Mouse (Mus musculus) forebrain, embryonic 12.5 days (tissue): ENCODE measurements around the gene Rdh12. TPM values are rescaled to one million over a fixed set of nuclear protein-coding genes. Genes with fewer than 3 reads are reported as not detected.

Experiments used
- ATAC-seq: fragments of 200-750 bp; cut with Nextera tagmentation; 2 replicates; pipeline ENCODE4 v1.8.0; 2017; ENCODE audit warnings: moderate TSS enrichment; ENCODE audit not compliant: low FRiP score
- H3K27ac ChIP-seq: fragments of 300-500 bp; sonication (generic); 2 replicates; pipeline ENCODE4 v1.5.1; 2016; ENCODE audit warnings: mild to moderate bottlenecking
- H3K27me3 ChIP-seq: fragments of 300-500 bp; sonication (generic); 2 replicates; pipeline ENCODE4 v1.6.1; 2016; ENCODE audit warnings: mild to moderate bottlenecking
- H3K36me3 ChIP-seq: fragments of 300-500 bp; sonication (generic); replicated peaks from 2 replicates; pipeline ENCODE4 v1.6.1; 2016; ENCODE audit warnings: mild to moderate bottlenecking
- H3K4me1 ChIP-seq: fragments of 300-500 bp; sonication (generic); 2 replicates; pipeline ENCODE4 v1.6.1; 2016
- H3K4me2 ChIP-seq: fragments of 300-500 bp; sonication (generic); 2 replicates; pipeline ENCODE4 v1.6.1; 2016; ENCODE audit warnings: mild to moderate bottlenecking, moderate library complexity
- H3K4me3 ChIP-seq: fragments of 300-500 bp; sonication (generic); replicated peaks from 2 replicates; pipeline ENCODE4 v1.5.1; 2016; ENCODE audit warnings: mild to moderate bottlenecking
- H3K9ac ChIP-seq: fragments of 300-500 bp; sonication (generic); 2 replicates; pipeline ENCODE4 v1.6.1; 2016; ENCODE audit warnings: mild to moderate bottlenecking
- H3K9me3 ChIP-seq: fragments of 300-500 bp; sonication (generic); 2 replicates; pipeline ENCODE4 v1.6.1; 2016
- WGBS: fragments of 180-500 bp; shearing (Covaris S2); methylation state at CpG from one replicate; pipeline ENCODE4 v1.1.7; 2016; 5-methylcytosine and 5-hydroxymethylcytosine counted together
- polyA plus RNA-seq: library from polyadenylated mRNA; unstranded; fragments of >200 nt; fragmentation: Nextera tagmentation; extraction: Ambion mirVana; gene quantifications from 2 replicates; pipeline ENCODE4 v1.2.1, GENCODE M21; 2016

The Rdh12 gene
- polyA plus RNA-seq, 1 experiment from 2014 or later: 1.5 TPM

- no peak overlapping the region for H3K27ac ChIP-seq
- H3K4me1 ChIP-seq: no peaks in the 10 kb centered on the region
- H3K9me3 ChIP-seq: no peaks in the 10 kb centered on the region
- H3K9ac ChIP-seq: no peak overlapping the region
- H3K4me3 ChIP-seq: no peak overlapping the region
- ATAC-seq: no peak
- H3K36me3 ChIP-seq: peaks cover 70% of the 10 kb centered on the region
- 63% methylated on average over 5 of the region's 5 CpGs for WGBS
- H3K27me3 ChIP-seq: no peaks in the 10 kb centered on the region
- H3K4me2 ChIP-seq: no peak overlapping the region
Observed at GRCm38 (mm10) chr12:79261035-79261434, 52.3 kb downstream of the Rdh12 start.

Other genes with a start within 250 kb of the Rdh12 start
- 16.7 and 18.4 TPM in 2 replicates for gene Tmem229b, start 201.3 kb upstream of the Rdh12 start, polyA plus RNA-seq
- gene Plekhh1, start 179.8 kb upstream of the Rdh12 start, polyA plus RNA-seq: 5.6 and 6.1 TPM in 2 replicates
- 28.7 and 29.9 TPM in 2 replicates for gene Pigh, start 119.3 kb upstream of the Rdh12 start, polyA plus RNA-seq
- 8.5 and 9.9 TPM in 2 replicates for gene Arg2, start 78.1 kb upstream of the Rdh12 start, polyA plus RNA-seq
- 108 and 109 TPM in 2 replicates for gene Vti1b, start 36.2 kb upstream of the Rdh12 start, polyA plus RNA-seq
- 23.7 and 25.2 TPM in 2 replicates for gene Rdh11, start 16.6 kb upstream of the Rdh12 start, polyA plus RNA-seq
- 13.4 and 15.2 TPM in 2 replicates for gene Zfyve26, start 87.4 kb downstream of the Rdh12 start, polyA plus RNA-seq
- gene Rad51b, start 88.4 kb downstream of the Rdh12 start, polyA plus RNA-seq: 7.2 and 7.7 TPM in 2 replicates